ENCODE assay signal across 27 mouse cellular contexts in the genomic region with DNA sequence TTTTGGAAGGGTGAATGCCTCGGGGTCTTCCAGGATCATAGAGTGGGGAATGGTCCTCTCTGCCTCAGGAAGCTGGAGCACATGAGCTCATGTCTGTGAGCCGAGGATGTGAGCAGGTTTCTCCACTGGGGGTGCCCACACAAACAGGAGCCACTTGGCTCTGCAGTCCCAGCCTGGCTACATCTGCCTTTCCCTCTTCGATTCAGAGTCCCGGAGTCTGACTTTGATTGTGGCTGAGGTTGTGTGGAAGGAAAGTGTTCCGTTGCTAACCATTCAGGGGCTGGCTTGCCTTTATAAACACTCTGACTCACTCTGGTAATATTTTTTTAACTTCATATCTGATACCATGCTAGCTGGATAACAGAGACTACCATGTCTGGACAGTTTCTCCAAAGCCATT. TPM values are rescaled to one million over a fixed set of nuclear protein-coding genes. Genes with fewer than 3 reads are reported as not detected.
DNase-seq lines count a peak whose midpoint lies in the region; ATAC-seq and TF ChIP-seq lines count a peak whose summit lies in the region.
"Had no signal": no experiment of that assay in that cellular context is flagged by ENCODE, and none has a peak within 500 bp of the region (broad histone marks: within the 10 kb centered on the region; RNA-seq: fewer than 3 reads in every experiment).

No protein-coding gene starts in this region.

- ATAC-seq in frontal cortex, adult (ENCODE audit: low TSS enrichment) = peak; percentile 50
- ATAC-seq in heart, embryonic 16.5 days (replicated peaks; ENCODE audit: extremely low read depth, insufficient read depth, low FRiP score) = 0 out of 2 replicates have a peak, but pooled peaks have one; percentile 24
- ATAC-seq in neural tube, embryonic 15.5 days (ENCODE audit: low FRiP score) = no peak
- ATAC-seq: hindbrain, postnatal 0 days had no signal

- H3ac ChIP-seq in myocyte (ENCODE audit: control insufficient read depth, insufficient read length) = no peak overlapping the region

- H3K27me3 ChIP-seq in heart, embryonic 16.5 days (ENCODE audit: control insufficient read depth, insufficient read depth, low read length) = no peaks in the 10 kb centered on the region
- no peaks in the 10 kb centered on the region for H3K27me3 ChIP-seq in myocyte (ENCODE audit: control insufficient read depth, insufficient read depth, insufficient read length)
- no peaks in the 10 kb centered on the region for H3K27me3 ChIP-seq in neural tube, embryonic 15.5 days (replicated peaks)
- H3K27me3 ChIP-seq: forebrain, embryonic 12.5 days; limb, embryonic 15.5 days had no signal

- peaks cover 7% of the 10 kb centered on the region; the same call in 1 of the 2 replicates for H3K36me3 ChIP-seq in heart, embryonic 16.5 days (ENCODE audit: control insufficient read depth, insufficient read depth)
- no peaks in the 10 kb centered on the region for H3K36me3 ChIP-seq in myocyte (ENCODE audit: control insufficient read depth, insufficient read depth)
- peaks cover 5% of the 10 kb centered on the region; the same call in 1 of the 2 replicates for H3K36me3 ChIP-seq in neural tube, embryonic 15.5 days
- H3K36me3 ChIP-seq: G1E had no signal

- intact Hi-C loops in heart, postnatal 14 days (cut with DNase I) = no loop called here

- peaks cover 20% of the 10 kb centered on the region for H3K4me1 ChIP-seq in heart, embryonic 16.5 days (ENCODE audit: control insufficient read depth, insufficient read depth, low read length)
- H3K4me1 ChIP-seq in neural tube, embryonic 15.5 days = no peaks in the 10 kb centered on the region
- H3K4me1 ChIP-seq: hindbrain, embryonic 10.5 days had no signal

- no peak for DNase-seq in frontal cortex, postnatal 14 days (ENCODE audit: low spot score in 2 of 2)
- DNase-seq in heart, postnatal 14 days = no peak
- peak; percentile 36 for DNase-seq in 3T3-L1 (ENCODE audit: low read depth, low spot score)
- DNase-seq: kidney, adult 2 months; kidney, postnatal 10 days; right cerebral cortex, postnatal 4 days; thymus, postnatal 25 days had no signal

- no peak overlapping the region for H3K4me2 ChIP-seq in heart, embryonic 16.5 days (ENCODE audit: low read depth, low read length)
- H3K4me2 ChIP-seq in myocyte (ENCODE audit: low read depth) = peak overlapping the region; percentile 4
- H3K4me2 ChIP-seq in neural tube, embryonic 15.5 days = no peak overlapping the region
- H3K4me2 ChIP-seq: forebrain, embryonic 12.5 days; limb, embryonic 15.5 days had no signal

- no peak overlapping the region for H3K4me3 ChIP-seq in heart, embryonic 16.5 days (ENCODE audit: low read length)
- no peak overlapping the region for H3K4me3 ChIP-seq in myocyte
- H3K4me3 ChIP-seq in neural tube, embryonic 15.5 days (replicated peaks) = no peak overlapping the region
- H3K4me3 ChIP-seq: embryonic facial prominence, embryonic 10.5 days; forebrain, embryonic 12.5 days; hindbrain, embryonic 10.5 days; limb, embryonic 15.5 days; midbrain, embryonic 10.5 days had no signal

- no peak for TF ChIP-seq POLR2A in myocyte (IDR thresholded peaks at IDR 0.05; ENCODE audit: insufficient read length, low read depth)

- no peaks in the 10 kb centered on the region for H3K9me3 ChIP-seq in heart, embryonic 16.5 days (replicated peaks; ENCODE audit: control insufficient read depth, low read length)
- H3K9me3 ChIP-seq in neural tube, embryonic 15.5 days (replicated peaks) = no peaks in the 10 kb centered on the region
- H3K9me3 ChIP-seq: embryonic facial prominence, embryonic 10.5 days; forebrain, embryonic 12.5 days; G1E; hindbrain, embryonic 10.5 days; limb, embryonic 15.5 days; midbrain, embryonic 10.5 days had no signal

- no peaks in the 10 kb centered on the region for H3K79me2 ChIP-seq in myocyte (ENCODE audit: control insufficient read depth, insufficient read depth)

- 58% methylated on average over 5 of the region's 5 CpGs for WGBS in heart, embryonic 16.5 days
- WGBS in neural tube, embryonic 15.5 days = 80% methylated on average over 5 of the region's 5 CpGs

- H3K9ac ChIP-seq in heart, embryonic 16.5 days (ENCODE audit: low read length) = no peak overlapping the region
- H3K9ac ChIP-seq in neural tube, embryonic 15.5 days (replicated peaks) = no peak overlapping the region
- H3K9ac ChIP-seq: forebrain, embryonic 12.5 days; limb, embryonic 15.5 days had no signal

- H3K27ac ChIP-seq in heart, embryonic 16.5 days (ENCODE audit: low read length) = no peak overlapping the region
- H3K27ac ChIP-seq in neural tube, embryonic 15.5 days (replicated peaks) = no peak overlapping the region
- H3K27ac ChIP-seq: embryonic facial prominence, embryonic 10.5 days; forebrain, embryonic 12.5 days; hindbrain, embryonic 10.5 days; hindbrain, postnatal 0 days; limb, embryonic 15.5 days; macrophage; midbrain, embryonic 10.5 days had no signal

TF ChIP-seq in myocyte, 11 proteins besides CTCF, POLR2A, EP300 and RAD21:
- TF ChIP-seq REST (IDR thresholded peaks at IDR 0.05; ENCODE audit: insufficient read depth, insufficient read length) (no peak), USF1 (IDR thresholded peaks at IDR 0.05; ENCODE audit: low read depth) (no peak), POLR2AphosphoS2 (IDR thresholded peaks at IDR 0.05; ENCODE audit: insufficient read length, low read depth) (no peak), MYOG (IDR thresholded peaks at IDR 0.05; ENCODE audit: control insufficient read depth in 1 of 3, insufficient read depth in 1 of 3, insufficient read length in 2 of 3, low read depth in 2 of 3) (no peak), MYOD1 (IDR thresholded peaks at IDR 0.05; ENCODE audit: control insufficient read depth in 1 of 3, insufficient read length in 2 of 3, low read depth in 2 of 3) (no peak), SRF (IDR thresholded peaks at IDR 0.05; ENCODE audit: control insufficient read depth, insufficient read length, low read depth) (no peak), CEBPB (IDR thresholded peaks at IDR 0.05; ENCODE audit: insufficient read depth, poor library complexity, severe bottlenecking) (no peak), MAX (IDR thresholded peaks at IDR 0.05; ENCODE audit: low read depth) (no peak), TCF3 (IDR thresholded peaks at IDR 0.05; ENCODE audit: insufficient read length, low read depth) (no peak), TCF12 (IDR thresholded peaks at IDR 0.05; ENCODE audit: insufficient read depth, poor library complexity, severe bottlenecking) (no peak), E2F4 (IDR thresholded peaks at IDR 0.05; ENCODE audit: insufficient read depth) (no peak)
TF ChIP-seq in myocyte: peak in this region for 0.

RNA-seq across cellular contexts. Expression of a gene that starts 18.1 kb away (rescaled TPM):
- 27.8 and 27.9 TPM in 2 replicates for polyA plus RNA-seq in heart, embryonic 16.5 days (2015; fragmentation: Nextera tagmentation; extraction: Ambion mirVana)
- 10 to 100 TPM; 21.8 to 22.1 TPM for total RNA-seq in heart, postnatal 14 days (2021)
- polyA plus RNA-seq in myocyte (2012; fragmentation: generic; extraction: Trizol) = 3.0 TPM
- polyA plus RNA-seq in neural tube, embryonic 15.5 days (2015; fragmentation: Nextera tagmentation; extraction: Ambion mirVana) = 15.9 and 19.8 TPM in 2 replicates
- polyA plus RNA-seq: G1E had no signal

RNA-seq across cellular contexts. Expression of a gene that starts 30.1 kb away (rescaled TPM):
- 0.11 TPM in 1 of 2 replicates, not detected in the other for polyA plus RNA-seq in heart, embryonic 16.5 days (2015; fragmentation: Nextera tagmentation; extraction: Ambion mirVana)
- total RNA-seq in heart, postnatal 14 days (2021) = not detected
- not detected for polyA plus RNA-seq in myocyte (2012; fragmentation: generic; extraction: Trizol)
- 0.14 and 0.17 TPM in 2 replicates for polyA plus RNA-seq in neural tube, embryonic 15.5 days (2015; fragmentation: Nextera tagmentation; extraction: Ambion mirVana)
- total RNA-seq: adrenal gland, postnatal 4 days; common myeloid progenitor, adult 5-6 weeks; gastrocnemius, postnatal 4 days; hindbrain, postnatal 0 days; layer of hippocampus, adult 8-10 months; left cerebral cortex, adult 18-20 months; left cerebral cortex, postnatal 36 days; midbrain, postnatal 0 days had no signal
- polyA plus RNA-seq: G1E; hindbrain, embryonic 10.5 days; kidney, adult 2 months; liver, embryonic 16.5 days; macrophage had no signal
